Mouse (Mus musculus): ENCODE results near the gene Wwp2. TPM values are rescaled to one million over a fixed set of nuclear protein-coding genes. Genes with fewer than 3 reads are reported as not detected.

Gene Wwp2
- polyA plus RNA-seq, 1 experiment = 43.7 TPM

GRCm38 (mm10) chr8:107513249-107513648 is 77.1 kb downstream of the Wwp2 start:
- TF ChIP-seq CTCF (IDR thresholded peaks at IDR 0.05; ENCODE audit: borderline replicate concordance, insufficient read depth, low read length) (no peak), POLR2A (IDR thresholded peaks at IDR 0.05; ENCODE audit: low read depth, low read length) (no peak)
- Histone ChIP-seq H3K27ac (ENCODE audit: insufficient read depth, low read length) (no peak overlapping the region), H3K4me1 (ENCODE audit: control insufficient read depth, insufficient read depth, low read length) (no peaks in the 10 kb centered on the region), H3K4me3 (ENCODE audit: insufficient read depth, low read length) (no peak overlapping the region)

- TF ChIP-seq POLR2A (IDR thresholded peaks at IDR 0.05; ENCODE audit: low read depth, low read length) = no peak
- TF ChIP-seq CTCF (IDR thresholded peaks at IDR 0.05; ENCODE audit: borderline replicate concordance, insufficient read depth, low read length) = no peak
- no peaks in the 10 kb centered on the region for H3K4me1 ChIP-seq (ENCODE audit: control insufficient read depth, insufficient read depth, low read length)
- no peak overlapping the region for H3K4me3 ChIP-seq (ENCODE audit: insufficient read depth, low read length)
- no peak overlapping the region for H3K27ac ChIP-seq (ENCODE audit: insufficient read depth, low read length)
Observed at GRCm38 (mm10) chr8:107514949-107515721, 79.0 kb downstream of the Wwp2 start.

GRCm38 (mm10) chr8:107518726-107519125 is 82.6 kb downstream of the Wwp2 start:
- no peak overlapping the region for H3K4me3 ChIP-seq (ENCODE audit: insufficient read depth, low read length)
- no peaks in the 10 kb centered on the region for H3K4me1 ChIP-seq (ENCODE audit: control insufficient read depth, insufficient read depth, low read length)
- no peak overlapping the region for H3K27ac ChIP-seq (ENCODE audit: insufficient read depth, low read length)
- TF ChIP-seq POLR2A (IDR thresholded peaks at IDR 0.05; ENCODE audit: low read depth, low read length) (no peak), CTCF (IDR thresholded peaks at IDR 0.05; ENCODE audit: borderline replicate concordance, insufficient read depth, low read length) (no peak)

GRCm38 (mm10) chr8:107519860-107520259 is 83.7 kb downstream of the Wwp2 start:
- Histone ChIP-seq H3K4me3 (ENCODE audit: insufficient read depth, low read length) (no peak overlapping the region), H3K27ac (ENCODE audit: insufficient read depth, low read length) (peak overlapping the region; percentile 6; the same call in 1 of the 2 replicates), H3K4me1 (ENCODE audit: control insufficient read depth, insufficient read depth, low read length) (no peaks in the 10 kb centered on the region)
- TF ChIP-seq CTCF (IDR thresholded peaks at IDR 0.05; ENCODE audit: borderline replicate concordance, insufficient read depth, low read length) (no peak), POLR2A (IDR thresholded peaks at IDR 0.05; ENCODE audit: low read depth, low read length) (no peak)

- no peak overlapping the region for H3K27ac ChIP-seq (ENCODE audit: insufficient read depth, low read length)
- H3K4me1 ChIP-seq (ENCODE audit: control insufficient read depth, insufficient read depth, low read length) = no peaks in the 10 kb centered on the region
- TF ChIP-seq CTCF (IDR thresholded peaks at IDR 0.05; ENCODE audit: borderline replicate concordance, insufficient read depth, low read length) = no peak
- TF ChIP-seq POLR2A (IDR thresholded peaks at IDR 0.05; ENCODE audit: low read depth, low read length) = no peak
- H3K4me3 ChIP-seq (ENCODE audit: insufficient read depth, low read length) = no peak overlapping the region
Observed at GRCm38 (mm10) chr8:107521788-107522554, 85.8 kb downstream of the Wwp2 start.

- Histone ChIP-seq H3K27ac (ENCODE audit: insufficient read depth, low read length) (no peak overlapping the region), H3K4me1 (ENCODE audit: control insufficient read depth, insufficient read depth, low read length) (no peaks in the 10 kb centered on the region), H3K4me3 (ENCODE audit: insufficient read depth, low read length) (no peak overlapping the region)
- TF ChIP-seq CTCF (IDR thresholded peaks at IDR 0.05; ENCODE audit: borderline replicate concordance, insufficient read depth, low read length) (no peak), POLR2A (IDR thresholded peaks at IDR 0.05; ENCODE audit: low read depth, low read length) (no peak)
Observed at GRCm38 (mm10) chr8:107522555-107522833, 86.3 kb downstream of the Wwp2 start.

- TF ChIP-seq CTCF (IDR thresholded peaks at IDR 0.05; ENCODE audit: borderline replicate concordance, insufficient read depth, low read length) = no peak
- TF ChIP-seq POLR2A (IDR thresholded peaks at IDR 0.05; ENCODE audit: low read depth, low read length) = no peak
- Histone ChIP-seq H3K27ac (ENCODE audit: insufficient read depth, low read length) (no peak overlapping the region), H3K4me1 (ENCODE audit: control insufficient read depth, insufficient read depth, low read length) (peaks cover 3% of the 10 kb centered on the region; the same call in 1 of the 2 replicates), H3K4me3 (ENCODE audit: insufficient read depth, low read length) (no peak overlapping the region)
Observed at GRCm38 (mm10) chr8:107524535-107524934, 88.4 kb downstream of the Wwp2 start.

- Histone ChIP-seq H3K4me3 (ENCODE audit: insufficient read depth, low read length) (no peak overlapping the region), H3K4me1 (ENCODE audit: control insufficient read depth, insufficient read depth, low read length) (peaks cover 3% of the 10 kb centered on the region; the same call in 1 of the 2 replicates), H3K27ac (ENCODE audit: insufficient read depth, low read length) (no peak overlapping the region)
- no peak for TF ChIP-seq POLR2A (IDR thresholded peaks at IDR 0.05; ENCODE audit: low read depth, low read length)
Observed at GRCm38 (mm10) chr8:107528786-107529185, 92.6 kb downstream of the Wwp2 start.

GRCm38 (mm10) chr8:107537472-107537871 is 101.3 kb downstream of the Wwp2 start:
- peaks cover 3% of the 10 kb centered on the region; the same call in 1 of the 2 replicates for H3K4me1 ChIP-seq (ENCODE audit: control insufficient read depth, insufficient read depth, low read length)
- no peak overlapping the region for H3K4me3 ChIP-seq (ENCODE audit: insufficient read depth, low read length)
- H3K27ac ChIP-seq (ENCODE audit: insufficient read depth, low read length) = no peak overlapping the region
- no peak for TF ChIP-seq POLR2A (IDR thresholded peaks at IDR 0.05; ENCODE audit: low read depth, low read length)
- TF ChIP-seq CTCF (IDR thresholded peaks at IDR 0.05; ENCODE audit: borderline replicate concordance, insufficient read depth, low read length) = no peak

- Histone ChIP-seq H3K27ac (ENCODE audit: insufficient read depth, low read length) (no peak overlapping the region), H3K4me1 (ENCODE audit: control insufficient read depth, insufficient read depth, low read length) (peaks cover 6% of the 10 kb centered on the region; the same call in 1 of the 2 replicates), H3K4me3 (ENCODE audit: insufficient read depth, low read length) (no peak overlapping the region)
- TF ChIP-seq CTCF (IDR thresholded peaks at IDR 0.05; ENCODE audit: borderline replicate concordance, insufficient read depth, low read length) (no peak), POLR2A (IDR thresholded peaks at IDR 0.05; ENCODE audit: low read depth, low read length) (no peak)
Observed at GRCm38 (mm10) chr8:107540623-107541022, 104.5 kb downstream of the Wwp2 start.
